Mouse (Mus musculus): ENCODE results near the gene Nup54. TPM values are rescaled to one million over a fixed set of nuclear protein-coding genes. Genes with fewer than 3 reads are reported as not detected.

The Nup54 gene
- total and polyA plus RNA-seq, 2 experiments, result 13.7 to 20.0 TPM

DNA sequence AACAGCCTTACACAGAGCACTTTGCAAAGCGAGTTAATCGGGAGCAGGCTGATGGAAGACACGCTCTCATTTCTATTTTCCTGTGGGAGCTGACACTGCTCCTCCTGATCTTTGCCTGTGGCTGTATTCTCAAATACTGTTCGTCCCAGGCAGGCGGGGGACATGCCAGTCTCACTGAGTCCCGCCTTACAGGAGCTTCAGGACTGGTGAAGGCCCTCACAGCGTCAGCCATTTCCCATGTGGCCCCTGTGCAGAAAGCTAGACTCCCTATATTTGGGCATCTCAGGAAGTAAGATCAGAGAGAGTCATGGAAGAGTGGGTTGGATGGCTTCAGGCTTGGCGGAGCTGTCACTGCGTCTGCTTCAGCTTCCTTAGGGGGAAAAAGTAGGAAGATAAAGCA, 32.2 kb downstream of the Nup54 start:
- H3K9ac ChIP-seq (ENCODE audit: low read depth, low read length), result no peak overlapping the region
- no peak for DNase-seq (ENCODE audit: extremely low read depth, low read depth, low spot score)
- 83% methylated on average over 9 of the region's 9 CpGs for WGBS
- no peak overlapping the region for H3K27ac ChIP-seq (replicated peaks; ENCODE audit: insufficient read depth, low read depth, low read length)
- no peaks in the 10 kb centered on the region for H3K4me1 ChIP-seq (ENCODE audit: control insufficient read depth, insufficient read depth, low read length)
- H3K36me3 ChIP-seq (ENCODE audit: control insufficient read depth, insufficient read depth, low read length), result no peaks in the 10 kb centered on the region
- no peaks in the 10 kb centered on the region for H3K79me2 ChIP-seq (ENCODE audit: control insufficient read depth, insufficient read depth, low read length)
- no peak overlapping the region for H3K4me3 ChIP-seq (ENCODE audit: insufficient read depth, low read depth, low read length)
- TF ChIP-seq POLR2A (IDR thresholded peaks at IDR 0.05; ENCODE audit: extremely low read depth, insufficient read depth, low read length), result no peak
- TF ChIP-seq CTCF (IDR thresholded peaks at IDR 0.05; ENCODE audit: low read depth, low read length), result no peak
- no peaks in the 10 kb centered on the region for H3K27me3 ChIP-seq (ENCODE audit: control insufficient read depth, insufficient read depth, low read length)

DNA sequence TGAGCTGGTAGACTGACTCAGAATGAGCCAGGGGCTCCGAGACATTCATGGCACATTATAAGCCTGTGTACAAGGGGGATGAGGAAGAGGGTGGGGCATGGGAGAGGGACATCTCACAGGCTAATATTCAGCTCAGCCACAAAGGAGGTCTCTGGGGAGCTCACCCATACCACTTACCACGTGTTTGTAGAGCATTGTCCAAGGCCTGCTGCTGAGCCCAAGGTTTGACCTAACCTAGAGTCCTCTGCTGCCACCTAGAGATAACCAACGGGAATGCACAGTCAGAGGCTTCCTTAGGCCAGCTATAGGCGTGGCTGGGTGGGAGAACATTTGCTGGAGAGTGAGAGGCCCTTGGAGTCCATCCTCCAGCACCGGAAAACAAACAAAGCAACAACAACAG, 36.9 kb downstream of the Nup54 start:
- Histone ChIP-seq H3K9ac (ENCODE audit: low read depth, low read length) (no peak overlapping the region), H3K27me3 (ENCODE audit: control insufficient read depth, insufficient read depth, low read length) (no peaks in the 10 kb centered on the region), H3K79me2 (ENCODE audit: control insufficient read depth, insufficient read depth, low read length) (no peaks in the 10 kb centered on the region), H3K4me1 (ENCODE audit: control insufficient read depth, insufficient read depth, low read length) (no peaks in the 10 kb centered on the region), H3K36me3 (ENCODE audit: control insufficient read depth, insufficient read depth, low read length) (no peaks in the 10 kb centered on the region), H3K4me3 (ENCODE audit: insufficient read depth, low read depth, low read length) (no peak overlapping the region), H3K27ac (replicated peaks; ENCODE audit: insufficient read depth, low read depth, low read length) (no peak overlapping the region)
- peak; percentile 64 for DNase-seq (ENCODE audit: extremely low read depth, low read depth, low spot score)
- 21% methylated on average over 5 of the region's 5 CpGs for WGBS
- TF ChIP-seq POLR2A (IDR thresholded peaks at IDR 0.05; ENCODE audit: extremely low read depth, insufficient read depth, low read length) (no peak), CTCF (IDR thresholded peaks at IDR 0.05; ENCODE audit: low read depth, low read length) (peak; percentile 84)

DNA sequence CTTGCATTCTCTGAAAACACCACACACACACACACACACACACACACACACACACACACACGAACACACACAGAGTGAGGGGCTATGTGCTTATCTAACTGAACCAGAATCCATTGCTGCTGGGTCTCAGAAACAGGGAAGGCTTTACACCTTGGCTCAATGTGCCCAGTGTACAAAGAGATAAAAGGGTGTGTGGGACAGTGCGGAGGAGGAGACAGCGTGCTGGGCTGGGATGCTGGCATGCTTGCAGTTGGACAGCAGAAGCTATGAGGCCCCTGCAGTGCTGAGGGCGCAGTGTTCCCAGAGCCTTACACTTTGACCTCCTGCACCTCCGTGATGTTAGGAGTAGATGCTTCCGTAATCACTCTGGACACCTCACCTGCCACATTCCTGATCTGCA, 38.5 kb downstream of the Nup54 start:
- TF ChIP-seq CTCF (IDR thresholded peaks at IDR 0.05; ENCODE audit: low read depth, low read length) (no peak), POLR2A (IDR thresholded peaks at IDR 0.05; ENCODE audit: extremely low read depth, insufficient read depth, low read length) (no peak)
- Histone ChIP-seq H3K9ac (ENCODE audit: low read depth, low read length) (no peak overlapping the region), H3K4me1 (ENCODE audit: control insufficient read depth, insufficient read depth, low read length) (no peaks in the 10 kb centered on the region), H3K79me2 (ENCODE audit: control insufficient read depth, insufficient read depth, low read length) (no peaks in the 10 kb centered on the region), H3K27ac (replicated peaks; ENCODE audit: insufficient read depth, low read depth, low read length) (no peak overlapping the region), H3K36me3 (ENCODE audit: control insufficient read depth, insufficient read depth, low read length) (no peaks in the 10 kb centered on the region), H3K27me3 (ENCODE audit: control insufficient read depth, insufficient read depth, low read length) (0 out of 2 replicates have a peak, but pooled peaks cover 3% of the 10 kb centered on the region), H3K4me3 (ENCODE audit: insufficient read depth, low read depth, low read length) (no peak overlapping the region)
- no peak for DNase-seq (ENCODE audit: extremely low read depth, low read depth, low spot score)
- 75% methylated on average over 6 of the region's 6 CpGs for WGBS

DNA sequence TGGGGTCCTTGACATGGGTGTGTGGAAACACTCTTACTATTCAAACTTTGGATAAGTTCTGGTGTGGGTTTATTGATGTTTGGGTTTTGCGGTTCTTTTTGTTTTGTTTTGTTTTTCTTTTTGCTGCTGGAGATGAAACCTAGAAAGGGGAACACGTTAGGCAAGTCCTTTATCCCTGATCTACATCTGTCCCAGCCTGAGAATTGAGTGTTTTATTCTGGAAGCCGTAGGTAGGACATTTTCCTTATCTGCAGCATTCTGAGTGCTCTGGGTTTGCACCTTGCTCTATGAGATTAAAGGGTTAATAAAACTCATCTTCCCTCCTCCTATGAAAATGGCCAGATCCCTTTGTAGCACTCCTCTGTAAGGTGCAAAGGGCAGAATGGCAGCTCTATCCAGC, 39.3 kb downstream of the Nup54 start:
- Histone ChIP-seq H3K36me3 (ENCODE audit: control insufficient read depth, insufficient read depth, low read length) (no peaks in the 10 kb centered on the region), H3K79me2 (ENCODE audit: control insufficient read depth, insufficient read depth, low read length) (no peaks in the 10 kb centered on the region), H3K4me3 (ENCODE audit: insufficient read depth, low read depth, low read length) (no peak overlapping the region), H3K4me1 (ENCODE audit: control insufficient read depth, insufficient read depth, low read length) (no peaks in the 10 kb centered on the region), H3K27ac (replicated peaks; ENCODE audit: insufficient read depth, low read depth, low read length) (no peak overlapping the region), H3K27me3 (ENCODE audit: control insufficient read depth, insufficient read depth, low read length) (0 out of 2 replicates have a peak, but pooled peaks cover 3% of the 10 kb centered on the region), H3K9ac (ENCODE audit: low read depth, low read length) (no peak overlapping the region)
- TF ChIP-seq CTCF (IDR thresholded peaks at IDR 0.05; ENCODE audit: low read depth, low read length), result no peak
- TF ChIP-seq POLR2A (IDR thresholded peaks at IDR 0.05; ENCODE audit: extremely low read depth, insufficient read depth, low read length), result no peak
- DNase-seq (ENCODE audit: extremely low read depth, low read depth, low spot score), result no peak
- WGBS, result 83% methylated on average over 3 of the region's 3 CpGs

DNA sequence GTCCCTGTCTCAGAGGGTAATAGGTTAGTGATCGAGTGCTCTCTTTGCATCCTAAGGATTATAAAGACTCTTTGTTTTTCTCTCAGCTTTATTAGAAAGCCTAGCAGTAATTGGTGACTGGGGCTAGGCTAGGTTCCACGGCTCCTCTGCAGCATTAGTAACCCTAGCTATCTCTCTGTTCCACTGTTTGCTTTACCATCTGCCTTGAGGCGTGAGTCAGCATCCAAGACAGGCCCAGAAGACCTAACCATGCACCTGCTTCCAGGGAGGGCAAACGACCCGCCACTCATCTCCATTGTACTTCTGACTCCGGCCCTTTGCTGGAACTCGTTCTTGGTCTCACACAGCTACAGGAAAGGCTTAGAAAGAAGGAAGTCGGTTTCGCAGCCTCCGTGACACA, 41.2 kb downstream of the Nup54 start:
- H3K4me1 ChIP-seq (ENCODE audit: control insufficient read depth, insufficient read depth, low read length), result no peaks in the 10 kb centered on the region
- no peak for TF ChIP-seq POLR2A (IDR thresholded peaks at IDR 0.05; ENCODE audit: extremely low read depth, insufficient read depth, low read length)
- no peak for TF ChIP-seq CTCF (IDR thresholded peaks at IDR 0.05; ENCODE audit: low read depth, low read length)
- no peaks in the 10 kb centered on the region for H3K79me2 ChIP-seq (ENCODE audit: control insufficient read depth, insufficient read depth, low read length)
- no peak overlapping the region for H3K9ac ChIP-seq (ENCODE audit: low read depth, low read length)
- no peak overlapping the region for H3K27ac ChIP-seq (replicated peaks; ENCODE audit: insufficient read depth, low read depth, low read length)
- WGBS, result 76% methylated on average over 10 of the region's 10 CpGs
- no peak for DNase-seq (ENCODE audit: extremely low read depth, low read depth, low spot score)
- H3K36me3 ChIP-seq (ENCODE audit: control insufficient read depth, insufficient read depth, low read length), result no peaks in the 10 kb centered on the region
- no peak overlapping the region for H3K4me3 ChIP-seq (ENCODE audit: insufficient read depth, low read depth, low read length)
- 0 out of 2 replicates have a peak, but pooled peaks cover 3% of the 10 kb centered on the region for H3K27me3 ChIP-seq (ENCODE audit: control insufficient read depth, insufficient read depth, low read length)

DNA sequence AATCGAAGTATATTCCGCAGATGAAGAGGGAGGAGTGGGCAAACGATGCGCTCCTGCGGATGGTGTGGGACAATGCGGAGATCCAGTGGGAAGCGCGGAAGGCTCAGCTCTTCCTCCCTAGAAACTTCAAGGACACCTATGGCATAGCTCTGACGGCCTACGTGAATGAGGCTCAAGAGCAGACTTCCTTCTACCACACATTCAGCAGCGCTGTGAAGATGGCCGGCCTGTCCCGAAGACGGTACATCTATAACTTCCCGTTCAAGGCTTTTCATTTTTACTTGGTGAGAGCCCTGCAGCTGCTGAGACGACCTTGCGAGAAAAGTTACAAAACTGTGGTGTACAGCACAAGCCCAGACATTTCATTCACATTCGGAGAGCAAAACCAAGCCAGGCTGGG, 42.5 kb downstream of the Nup54 start:
- no peaks in the 10 kb centered on the region for H3K36me3 ChIP-seq (ENCODE audit: control insufficient read depth, insufficient read depth, low read length)
- TF ChIP-seq POLR2A (IDR thresholded peaks at IDR 0.05; ENCODE audit: extremely low read depth, insufficient read depth, low read length) (no peak), CTCF (IDR thresholded peaks at IDR 0.05; ENCODE audit: low read depth, low read length) (no peak)
- H3K27me3 ChIP-seq (ENCODE audit: control insufficient read depth, insufficient read depth, low read length), result 0 out of 2 replicates have a peak, but pooled peaks cover 3% of the 10 kb centered on the region
- H3K4me1 ChIP-seq (ENCODE audit: control insufficient read depth, insufficient read depth, low read length), result no peaks in the 10 kb centered on the region
- WGBS, result 52% methylated on average over 18 of the region's 18 CpGs
- no peak overlapping the region for H3K4me3 ChIP-seq (ENCODE audit: insufficient read depth, low read depth, low read length)
- H3K9ac ChIP-seq (ENCODE audit: low read depth, low read length), result no peak overlapping the region
- no peak overlapping the region for H3K27ac ChIP-seq (replicated peaks; ENCODE audit: insufficient read depth, low read depth, low read length)
- no peaks in the 10 kb centered on the region for H3K79me2 ChIP-seq (ENCODE audit: control insufficient read depth, insufficient read depth, low read length)
- DNase-seq (ENCODE audit: extremely low read depth, low read depth, low spot score), result no peak

All from liver, adult 2 months (tissue).